Mouse (Mus musculus) heart, postnatal 0 days (tissue): ENCODE data around the gene Senp8. TPM values are rescaled to one million over a fixed set of nuclear protein-coding genes. Genes with fewer than 3 reads are reported as not detected.

Source experiments
- ATAC-seq: fragments of 200-750 bp; cut with Nextera tagmentation; 2 replicates; pipeline ENCODE4 v1.8.0; 2017; ENCODE audit warnings: low read depth, moderate number of reproducible peaks, moderate library complexity; ENCODE audit not compliant: insufficient read depth
- DNase-seq: peaks from one replicate; pipeline ENCODE4 v3.0.0-alpha.2; 2016; ENCODE audit warnings: low spot score
- H3K27ac ChIP-seq: fragments of 300-500 bp; sonication (generic); 2 replicates; pipeline ENCODE4 v1.5.1; 2014; ENCODE audit warnings: low read depth, mild to moderate bottlenecking
- H3K27me3 ChIP-seq: fragments of 300-500 bp; sonication (generic); 2 replicates; pipeline ENCODE4 v1.6.1; 2014; ENCODE audit warnings: low read length, mixed read lengths; ENCODE audit not compliant: control insufficient read depth, insufficient read depth
- H3K36me3 ChIP-seq: fragments of 300-500 bp; sonication (generic); replicated peaks from 2 replicates; pipeline ENCODE4 v1.6.1; 2014; ENCODE audit warnings: low read length, mixed read lengths; ENCODE audit not compliant: control insufficient read depth, insufficient read depth
- H3K4me1 ChIP-seq: fragments of 300-500 bp; sonication (generic); 2 replicates; pipeline ENCODE4 v1.6.1; 2014; ENCODE audit warnings: antibody characterized with exemption; ENCODE audit not compliant: control insufficient read depth, insufficient read depth
- H3K4me2 ChIP-seq: fragments of 300-500 bp; sonication (generic); 2 replicates; pipeline ENCODE4 v1.6.1; 2014; ENCODE audit warnings: low read depth, mild to moderate bottlenecking, low read length, moderate library complexity
- H3K4me3 ChIP-seq: fragments of 300-500 bp; sonication (generic); 2 replicates; pipeline ENCODE4 v1.5.1; 2014; ENCODE audit warnings: low read depth, low read length
- H3K9ac ChIP-seq: fragments of 300-500 bp; sonication (generic); replicated peaks from 2 replicates; pipeline ENCODE4 v1.6.1; 2014; ENCODE audit warnings: low read depth, low read length, mixed read lengths
- H3K9me3 ChIP-seq: fragments of 300-500 bp; sonication (generic); replicated peaks from 2 replicates; pipeline ENCODE4 v1.6.1; 2016; ENCODE audit warnings: low read length; ENCODE audit not compliant: control insufficient read depth
- CTCF ChIP-seq: IDR thresholded peaks from 2 replicates; pipeline ENCODE4 v1.5.1; 2016; ENCODE audit warnings: antibody characterized with exemption, control low read depth, low read depth
- EP300 ChIP-seq: IDR thresholded peaks from 2 replicates; pipeline ENCODE4 v1.6.1; 2016; ENCODE audit warnings: antibody characterized with exemption, low read depth
- WGBS: fragments of 180-500 bp; shearing (Covaris S2); extraction: QIAGEN DNeasy Blood & Tissue Kit; methylation state at CpG from one replicate; pipeline ENCODE4 v1.1.7; 2014; 5-methylcytosine and 5-hydroxymethylcytosine counted together
- polyA plus RNA-seq: library from polyadenylated mRNA; unstranded; fragments of >200 nt; fragmentation: Nextera tagmentation; extraction: Ambion mirVana; gene quantifications from 2 replicates; pipeline ENCODE4 v1.2.1, GENCODE M21; 2015
- total RNA-seq: library from RNA; depleted of rRNA; stranded (reverse); fragments of >200 nt; gene quantifications from 2 replicates; pipeline ENCODE4 v1.2.3, GENCODE M21; 2014; ENCODE audit warnings: low replicate concordance

The Senp8 gene
- total and polyA plus RNA-seq, 2 experiments from 2014 or later = 5.2 to 8.7 TPM

DNA sequence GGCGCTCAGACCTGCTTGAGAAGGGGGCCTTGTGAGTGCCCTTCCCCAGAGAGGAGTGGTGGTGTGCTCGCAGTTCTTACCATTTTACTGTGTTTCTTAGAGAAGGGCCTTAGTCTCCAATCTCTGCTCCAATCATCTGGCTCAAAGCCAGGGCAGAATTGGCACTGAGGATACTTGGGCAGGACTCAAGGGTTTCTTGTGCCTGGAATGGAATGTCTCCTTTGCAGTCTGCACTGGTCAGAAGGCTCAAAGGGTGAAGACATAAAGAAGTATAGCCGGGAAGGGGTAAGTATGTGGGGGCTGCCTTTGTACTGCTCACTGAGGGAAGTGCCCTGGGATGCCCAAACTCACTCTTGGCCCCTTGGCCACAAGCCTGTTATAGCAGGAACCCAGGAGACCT, 41.3 kb downstream of the Senp8 start:
- Histone ChIP-seq H3K9me3 (no peaks in the 10 kb centered on the region), H3K4me2 (no peak overlapping the region), H3K9ac (no peak overlapping the region), H3K4me1 (no peaks in the 10 kb centered on the region), H3K27ac (no peak overlapping the region), H3K27me3 (no peaks in the 10 kb centered on the region), H3K36me3 (no peaks in the 10 kb centered on the region), H3K4me3 (no peak overlapping the region)
- TF ChIP-seq EP300 (no peak), CTCF (no peak)
- ATAC-seq (no peak), DNase-seq (no peak)
- 80% methylated on average over 3 of the region's 3 CpGs for WGBS

DNA sequence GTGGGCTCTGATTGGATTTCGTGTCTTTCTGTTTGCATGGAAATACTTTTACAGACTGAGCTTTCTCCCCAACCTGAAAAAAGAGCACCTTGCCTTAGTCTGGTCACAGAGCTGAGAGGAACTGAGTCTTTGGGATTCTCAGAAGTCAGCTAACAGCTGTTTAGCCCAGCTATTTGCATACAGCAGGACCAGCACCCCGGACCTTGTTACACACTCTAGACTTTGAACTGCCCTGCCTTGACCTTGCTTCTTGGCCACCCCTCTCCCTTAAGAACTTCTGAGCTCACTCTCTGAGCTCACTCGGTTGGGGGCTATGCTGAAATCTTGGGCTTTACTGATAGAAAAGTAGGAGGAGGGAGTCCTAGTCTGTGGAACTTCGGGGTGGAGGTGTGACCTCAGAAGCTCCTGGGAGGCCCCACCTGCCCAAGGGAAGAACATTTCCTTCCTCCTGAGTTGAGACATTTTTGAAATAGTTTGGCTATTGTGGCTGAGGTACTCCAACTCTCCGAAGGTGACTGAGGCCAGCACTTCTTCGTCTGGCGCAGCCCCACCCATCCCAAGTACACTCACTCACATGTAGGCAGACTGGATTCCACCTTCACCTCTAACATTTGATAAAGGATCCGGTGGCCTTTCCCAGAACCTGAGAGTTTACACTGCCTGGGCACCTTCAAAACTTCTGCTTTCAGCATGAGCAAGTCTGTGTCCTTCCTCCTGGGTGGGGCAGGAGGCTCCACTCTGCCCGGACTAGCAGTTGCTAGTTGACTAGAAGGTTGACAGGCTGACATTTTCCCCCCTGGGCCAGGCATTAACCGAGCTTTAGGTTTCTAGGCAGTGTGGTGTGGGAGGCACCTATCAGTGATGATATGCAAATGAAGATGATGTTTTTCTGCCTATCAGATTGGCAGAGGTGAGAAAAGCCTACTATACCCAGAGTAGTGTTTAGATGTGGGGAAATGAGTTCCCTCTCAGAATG, 43.4 kb downstream of the Senp8 start:
- 50% methylated on average over 10 of the region's 10 CpGs for WGBS
- Histone ChIP-seq H3K4me3 (no peak overlapping the region), H3K27me3 (no peaks in the 10 kb centered on the region), H3K4me1 (no peaks in the 10 kb centered on the region), H3K36me3 (no peaks in the 10 kb centered on the region), H3K4me2 (no peak overlapping the region), H3K27ac (no peak overlapping the region), H3K9ac (no peak overlapping the region), H3K9me3 (no peaks in the 10 kb centered on the region)
- no peak for ATAC-seq
- no peak for DNase-seq
- TF ChIP-seq CTCF (no peak), EP300 (no peak)

GRCm38 (mm10) chr9:59703099-59703498, 47.4 kb downstream of the Senp8 start:
- no peak for ATAC-seq
- no peak for TF ChIP-seq CTCF
- TF ChIP-seq EP300 = no peak
- no peaks in the 10 kb centered on the region for H3K9me3 ChIP-seq

DNA sequence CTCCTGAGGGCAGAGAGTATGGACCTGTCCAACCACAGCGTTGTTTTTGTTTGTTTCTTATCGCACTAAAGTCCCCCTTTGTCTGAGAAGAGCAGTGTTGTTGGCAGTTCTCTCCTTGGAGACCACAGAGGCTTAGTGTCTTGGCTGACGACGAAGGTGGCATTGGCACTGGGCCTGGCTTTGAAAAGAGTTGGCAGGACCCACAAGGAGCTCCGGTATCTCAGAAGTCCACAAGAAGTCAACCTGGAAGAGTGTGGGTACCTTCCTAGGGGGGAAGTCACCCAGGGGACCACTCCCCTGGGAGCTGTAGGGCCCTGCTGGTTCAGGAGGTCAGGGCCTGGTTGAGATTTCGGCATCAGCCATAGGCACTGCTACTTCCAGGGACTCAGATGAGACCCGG, 49.4 kb downstream of the Senp8 start:
- H3K4me2 ChIP-seq = no peak overlapping the region
- H3K4me1 ChIP-seq = no peaks in the 10 kb centered on the region
- no peak for ATAC-seq
- DNase-seq = no peak
- WGBS = 74% methylated on average over 7 of the region's 7 CpGs
- H3K27me3 ChIP-seq = no peaks in the 10 kb centered on the region
- no peaks in the 10 kb centered on the region for H3K9me3 ChIP-seq
- no peak overlapping the region for H3K9ac ChIP-seq
- H3K4me3 ChIP-seq = no peak overlapping the region
- no peaks in the 10 kb centered on the region for H3K36me3 ChIP-seq
- no peak overlapping the region for H3K27ac ChIP-seq
- TF ChIP-seq EP300 (no peak), CTCF (no peak)

More at GRCm38 (mm10) chr9:59703099-59703498, 47.4 kb downstream of the Senp8 start:
- Histone ChIP-seq H3K4me2 (no peak overlapping the region), H3K36me3 (no peaks in the 10 kb centered on the region), H3K9ac (no peak overlapping the region), H3K27me3 (no peaks in the 10 kb centered on the region), H3K4me1 (no peaks in the 10 kb centered on the region), H3K4me3 (no peak overlapping the region), H3K27ac (no peak overlapping the region)
- DNase-seq = no peak
- 73% methylated on average over 6 of the region's 6 CpGs for WGBS

GRCm38 (mm10) chr9:59696381-59696780, 54.1 kb downstream of the Senp8 start:
- Histone ChIP-seq H3K27me3 (no peaks in the 10 kb centered on the region), H3K4me1 (peaks cover 5% of the 10 kb centered on the region), H3K36me3 (no peaks in the 10 kb centered on the region), H3K4me2 (no peak overlapping the region), H3K9ac (no peak overlapping the region), H3K27ac (no peak overlapping the region), H3K9me3 (no peaks in the 10 kb centered on the region), H3K4me3 (no peak overlapping the region)
- ATAC-seq (no peak), DNase-seq (no peak)
- no peak for TF ChIP-seq CTCF
- 84% methylated on average over 3 of the region's 3 CpGs for WGBS
